Mouse (Mus musculus) monocyte, adult 5-6 weeks (primary cell): Measurements from ENCODE around the gene Pcna. TPM values are rescaled to one million over a fixed set of nuclear protein-coding genes. Genes with fewer than 3 reads are reported as not detected.
"Not testable (repeated sequence)": the region's sequence is repeated elsewhere in the genome, so short reads cannot be mapped to it uniquely, and the experiment has no call there.

Source experiments
- ATAC-seq: fragments of 153-309, 156-312 bp; replicated peaks from 2 replicates; pipeline ENCODE4 v1.8.0; 2017; ENCODE audit warnings: mild to moderate bottlenecking; ENCODE audit not compliant: low TSS enrichment, insufficient number of reproducible peaks, severe bottlenecking, poor library complexity, low FRiP score
- total RNA-seq: library from RNA; stranded (forward); fragments of 200-1000, 200-491, 200-594 nt; gene quantifications from 3 replicates; pipeline ENCODE4 v1.2.3, GENCODE M21; 2017

Pcna gene
- total RNA-seq, 1 experiment from 2014 or later, result 247 TPM

GRCm38 (mm10) chr2:132243370-132243769, 9.7 kb downstream of the Pcna start:
- 0 out of 2 replicates have a peak, but pooled peaks have one; percentile 18 for ATAC-seq

- not testable (repeated sequence) for ATAC-seq
These were observed 12.7 kb downstream of the Pcna start for GRCm38 (mm10) chr2:132240457-132240856.

GRCm38 (mm10) chr2:132239434-132239833, 13.7 kb downstream of the Pcna start:
- not testable (repeated sequence) for ATAC-seq

- ATAC-seq, result no peak
These were observed 17.1 kb downstream of the Pcna start for GRCm38 (mm10) chr2:132235975-132236374.

- no peak for ATAC-seq
These were observed 17.8 kb downstream of the Pcna start for GRCm38 (mm10) chr2:132235291-132235690.

- no peak for ATAC-seq
These were observed 18.9 kb downstream of the Pcna start for GRCm38 (mm10) chr2:132233985-132234765.

- no peak for ATAC-seq
These were observed 20.6 kb downstream of the Pcna start for GRCm38 (mm10) chr2:132232413-132232945.

GRCm38 (mm10) chr2:132224359-132224758, 28.8 kb downstream of the Pcna start:
- 0 out of 2 replicates have a peak, but pooled peaks have one; percentile 56 for ATAC-seq

DNA sequence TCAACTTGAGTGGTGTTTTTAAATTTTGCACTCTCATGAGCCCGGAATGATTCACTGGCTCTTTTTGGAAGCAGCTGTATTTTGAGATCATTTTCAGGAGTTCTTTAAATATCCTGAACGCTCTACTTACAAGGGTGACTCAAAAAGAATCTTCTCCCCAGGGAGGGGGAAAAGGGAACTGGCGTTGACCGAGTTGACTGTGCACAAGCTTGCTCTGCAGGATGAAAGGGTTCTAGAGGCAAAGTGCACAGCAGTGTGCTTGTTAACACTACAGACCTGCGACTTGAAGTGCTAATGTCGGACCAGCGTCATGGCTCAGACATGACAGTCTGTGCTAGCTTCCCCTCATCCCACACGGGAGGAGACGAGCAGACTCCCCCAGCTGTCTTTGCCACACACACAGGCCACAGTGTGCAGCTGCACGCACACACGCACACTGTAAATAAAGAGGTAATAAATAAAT, 31.5 kb downstream of the Pcna start:
- ATAC-seq, result no peak

DNA sequence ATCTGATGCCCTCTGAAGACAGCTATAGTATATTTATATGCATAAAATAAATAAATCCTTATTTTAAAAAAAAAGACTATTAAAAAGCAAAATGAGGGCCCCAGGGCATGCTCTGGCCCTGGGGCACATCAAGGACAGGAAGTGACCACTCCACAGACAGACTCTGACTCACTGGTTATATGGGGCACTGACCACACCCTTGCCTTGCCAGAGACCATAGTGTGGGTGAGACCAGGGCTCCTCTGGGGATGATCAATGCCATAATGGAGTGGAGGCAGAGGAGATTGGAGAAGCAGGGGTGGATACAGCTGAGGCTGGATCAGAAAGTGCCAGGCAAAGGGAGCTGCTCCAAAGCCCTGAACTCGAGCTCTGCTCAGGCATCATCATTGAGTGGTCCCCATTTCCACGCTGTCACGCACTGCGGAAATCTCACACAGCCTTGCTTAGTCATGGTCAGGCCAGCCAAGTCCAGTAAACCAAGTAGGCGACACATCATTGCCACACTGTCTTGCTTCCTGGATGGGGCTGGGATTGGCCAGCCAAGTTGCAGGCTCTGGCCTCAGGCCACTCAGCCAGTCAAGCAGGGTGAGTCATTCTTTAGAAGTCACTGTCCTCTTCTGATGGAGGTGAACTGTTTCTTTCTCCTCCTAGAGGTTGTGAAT, 41.0 kb downstream of the Pcna start:
- peak; percentile 47; the same call in 1 of the 2 replicates for ATAC-seq

DNA sequence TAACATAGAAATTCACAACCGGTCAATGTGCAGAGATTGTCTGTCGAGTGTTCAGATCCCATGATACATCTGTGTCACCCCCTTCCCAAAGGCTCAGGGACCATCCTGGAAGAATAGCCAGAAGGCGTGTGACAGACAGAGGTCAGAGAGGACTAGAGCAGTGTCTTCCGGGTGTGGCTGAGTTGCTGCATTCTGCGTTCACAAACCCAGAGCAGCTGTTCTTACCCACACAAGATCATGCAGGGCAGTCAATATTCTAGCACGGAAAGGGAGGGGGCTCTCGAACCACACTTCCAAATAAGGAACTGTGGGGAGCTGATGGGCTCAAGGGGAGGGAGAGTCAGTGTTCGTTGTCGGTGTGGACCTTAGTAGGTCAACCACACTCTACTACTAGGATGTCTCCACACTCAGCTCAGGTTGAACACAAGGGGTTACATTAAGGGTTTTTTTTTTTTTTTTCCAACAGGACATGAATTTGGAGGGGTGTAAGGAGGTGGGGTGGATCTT, 42.3 kb downstream of the Pcna start:
- ATAC-seq, result no peak

- ATAC-seq, result no peak
These were observed 44.8 kb downstream of the Pcna start for GRCm38 (mm10) chr2:132208246-132208881.

GRCm38 (mm10) chr2:132206316-132206881, 46.7 kb downstream of the Pcna start:
- ATAC-seq, result no peak

DNA sequence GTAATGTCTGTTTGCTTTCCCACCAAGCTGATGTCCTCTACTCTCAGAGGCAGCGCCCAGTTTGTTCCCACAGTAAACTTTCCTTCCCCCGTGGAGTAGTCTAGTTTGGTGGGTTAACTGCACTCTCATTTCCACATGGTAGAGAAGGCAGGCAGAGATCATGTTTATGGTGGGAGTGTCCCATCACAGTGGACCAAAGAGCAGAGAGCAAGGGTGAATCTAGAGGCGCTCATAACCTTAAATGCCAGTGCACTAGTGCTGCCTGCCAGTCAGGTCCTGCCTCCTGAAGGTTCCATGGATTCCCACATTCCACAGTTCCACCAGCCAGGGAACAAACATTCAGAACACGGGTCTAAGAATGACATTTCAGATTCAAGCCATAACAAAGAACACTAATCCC, 47.6 kb downstream of the Pcna start:
- no peak for ATAC-seq

DNA sequence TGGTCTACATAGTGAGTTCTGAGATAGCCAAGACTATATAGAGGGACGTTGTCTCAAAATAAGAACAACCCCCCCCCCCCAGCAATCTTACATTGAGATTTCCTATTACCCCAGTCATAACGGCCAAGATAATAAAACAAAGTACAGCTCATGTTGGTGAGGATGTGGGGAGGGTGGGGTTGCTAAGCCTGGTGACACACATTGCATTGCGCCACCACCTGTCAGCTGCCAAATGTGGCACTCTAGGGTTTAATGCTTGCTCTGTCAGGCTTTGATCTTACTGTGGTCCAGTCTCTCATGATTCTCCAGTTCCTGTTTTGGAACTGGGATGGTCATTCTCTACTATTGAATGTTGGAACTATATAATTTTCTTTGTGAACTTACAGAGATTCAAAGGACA, 49.3 kb downstream of the Pcna start:
- ATAC-seq, result peak; percentile 88

GRCm38 (mm10) chr2:132203186-132203585, 49.9 kb downstream of the Pcna start:
- no peak for ATAC-seq
